ENCODE assay signal across 8 mouse cellular contexts in the genomic region with DNA sequence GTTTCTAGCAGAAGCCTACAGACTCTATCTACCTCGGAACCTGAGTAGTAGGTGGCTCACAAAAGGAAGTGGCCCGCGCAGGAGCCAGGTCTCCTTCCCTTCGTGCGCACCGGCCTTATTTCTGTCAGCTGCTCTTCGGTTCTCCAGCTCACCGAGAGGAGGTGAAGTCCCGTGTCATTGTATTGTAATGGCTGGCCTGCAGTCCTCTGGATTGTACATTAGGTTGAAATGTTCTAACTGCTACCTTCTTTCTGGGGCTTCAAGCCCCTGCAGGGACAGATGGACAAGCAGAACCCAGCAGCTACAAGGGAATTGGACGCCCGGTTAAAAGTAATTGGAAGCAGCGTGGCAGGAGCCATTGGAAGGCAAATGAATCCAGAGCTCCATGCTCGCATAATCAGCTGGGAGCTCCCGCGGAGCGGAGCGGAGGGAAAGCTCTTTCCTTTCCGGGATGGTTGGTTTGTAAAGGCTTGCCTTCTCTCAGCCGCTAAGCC.
A peak's percentile ranks its signal among the peaks of the same experiment; 100 is the strongest.
DNase-seq lines count a peak whose midpoint lies in the region; ATAC-seq lines count a peak whose summit lies in the region.

No protein-coding gene starts in this region.

- H3K9me3 ChIP-seq in embryonic facial prominence, embryonic 15.5 days (replicated peaks) = no peaks in the 10 kb centered on the region
- no peaks in the 10 kb centered on the region for H3K9me3 ChIP-seq in hindbrain, embryonic 15.5 days
- no peaks in the 10 kb centered on the region for H3K9me3 ChIP-seq in limb, embryonic 13.5 days

- H3K27ac ChIP-seq in embryonic facial prominence, embryonic 15.5 days (replicated peaks) = no peak overlapping the region
- peak overlapping the region; percentile 52 for H3K27ac ChIP-seq in hindbrain, embryonic 15.5 days (replicated peaks)
- no peak overlapping the region for H3K27ac ChIP-seq in limb, embryonic 13.5 days

- peak overlapping the region; percentile 52 for H3K4me2 ChIP-seq in embryonic facial prominence, embryonic 15.5 days (replicated peaks)
- H3K4me2 ChIP-seq in hindbrain, embryonic 15.5 days = peak overlapping the region; percentile 52
- peak overlapping the region; percentile 62 for H3K4me2 ChIP-seq in limb, embryonic 13.5 days (replicated peaks)

- peak; percentile 15 for DNase-seq in adrenal gland, adult 2 months
- no peak for DNase-seq in adrenal gland, adult 8-10 months
- DNase-seq in adrenal gland, postnatal 14 days = peak; percentile 19
- no peak for DNase-seq in thymus, postnatal 14 days
- no peak for DNase-seq in testis, postnatal 10 days (ENCODE audit: low spot score)

- H3K27me3 ChIP-seq in embryonic facial prominence, embryonic 15.5 days = peaks cover 25% of the 10 kb centered on the region
- no peaks in the 10 kb centered on the region for H3K27me3 ChIP-seq in hindbrain, embryonic 15.5 days
- peaks cover 34% of the 10 kb centered on the region for H3K27me3 ChIP-seq in limb, embryonic 13.5 days

- no peak overlapping the region for H3K9ac ChIP-seq in embryonic facial prominence, embryonic 15.5 days
- peak overlapping the region; percentile 35 for H3K9ac ChIP-seq in hindbrain, embryonic 15.5 days
- peak overlapping the region; percentile 45 for H3K9ac ChIP-seq in limb, embryonic 13.5 days

- H3K36me3 ChIP-seq in embryonic facial prominence, embryonic 15.5 days = no peaks in the 10 kb centered on the region
- H3K36me3 ChIP-seq in hindbrain, embryonic 15.5 days = no peaks in the 10 kb centered on the region
- H3K36me3 ChIP-seq in limb, embryonic 13.5 days = no peaks in the 10 kb centered on the region

- no peak for ATAC-seq in embryonic facial prominence, embryonic 15.5 days (ENCODE audit: insufficient number of reproducible peaks, low FRiP score, low TSS enrichment, low read depth)
- 0 out of 2 replicates have a peak, but pooled peaks have one; percentile 66 for ATAC-seq in hindbrain, embryonic 15.5 days (ENCODE audit: low FRiP score, low read depth)
- no peak for ATAC-seq in limb, embryonic 13.5 days (ENCODE audit: low FRiP score, low read depth)

- H3K4me3 ChIP-seq in embryonic facial prominence, embryonic 15.5 days (replicated peaks) = peak overlapping the region; percentile 29
- H3K4me3 ChIP-seq in hindbrain, embryonic 15.5 days = peak overlapping the region; percentile 14; the same call in 1 of the 2 replicates
- H3K4me3 ChIP-seq in limb, embryonic 13.5 days = peak overlapping the region; percentile 31

- 1% methylated on average over 19 of the region's 19 CpGs for WGBS in embryonic facial prominence, embryonic 15.5 days
- 4% methylated on average over 19 of the region's 19 CpGs for WGBS in hindbrain, embryonic 15.5 days
- 1% methylated on average over 19 of the region's 19 CpGs for WGBS in limb, embryonic 13.5 days

- peaks cover 4% of the 10 kb centered on the region; the same call in 1 of the 2 replicates for H3K4me1 ChIP-seq in embryonic facial prominence, embryonic 15.5 days
- peaks cover 24% of the 10 kb centered on the region for H3K4me1 ChIP-seq in hindbrain, embryonic 15.5 days (replicated peaks)
- peaks cover 10% of the 10 kb centered on the region for H3K4me1 ChIP-seq in limb, embryonic 13.5 days

Comparison
In these comparisons a context has a peak if more than half of its experiments do, and no peak if none do; other contexts are left out.
1. DNase-seq: peak in adrenal gland, adult 2 months (single experiment) and adrenal gland, postnatal 14 days (single experiment); none in adrenal gland, adult 8-10 months (single experiment), thymus, postnatal 14 days (single experiment) and testis, postnatal 10 days (single experiment).
2. Peak in every context shown above with its lines, with median percentiles within 50 percentile points of each other: H3K4me2 ChIP-seq and H3K4me3 ChIP-seq.